Mouse (Mus musculus) kidney, adult 2 months (tissue): ENCODE data around the gene Rad54l. TPM values are rescaled to one million over a fixed set of nuclear protein-coding genes. Genes with fewer than 3 reads are reported as not detected.
A peak's percentile ranks its signal among the peaks of the same experiment; 100 is the strongest.

Source experiments
- DNase-seq: peaks from one replicate; pipeline ENCODE4 v3.0.0; 2021
- H3K27ac ChIP-seq: fragments of 200-500 bp; 2 replicates; pipeline ENCODE4 v1.5.1; 2012; ENCODE audit warnings: low read depth, low read length, control low read depth, inconsistent platforms; ENCODE audit not compliant: insufficient read depth
- H3K27me3 ChIP-seq: fragments of 200-500 bp; replicated peaks from 2 replicates; pipeline ENCODE4 v1.6.1; 2012; ENCODE audit warnings: mild to moderate bottlenecking, moderate library complexity, low read length, inconsistent platforms; ENCODE audit not compliant: control insufficient read depth, insufficient read depth
- H3K36me3 ChIP-seq: fragments of 200-500 bp; 2 replicates; pipeline ENCODE4 v1.6.1; 2012; ENCODE audit warnings: mild to moderate bottlenecking, moderate library complexity, low read length, inconsistent platforms; ENCODE audit not compliant: control insufficient read depth, insufficient read depth
- H3K4me1 ChIP-seq: fragments of 200-500 bp; 2 replicates; pipeline ENCODE4 v1.6.1; 2011; ENCODE audit warnings: low read length; ENCODE audit not compliant: control insufficient read depth, insufficient read depth
- H3K4me3 ChIP-seq: fragments of 200-500 bp; 2 replicates; pipeline ENCODE4 v1.5.1; 2011; ENCODE audit warnings: mild to moderate bottlenecking, low read depth, low read length, control low read depth; ENCODE audit not compliant: insufficient read depth
- CTCF ChIP-seq: fragments of 200-500 bp; conservative IDR thresholded peaks from 2 replicates; pipeline ENCODE4 v1.5.1; 2011; ENCODE audit warnings: low read depth, mild to moderate bottlenecking, control low read depth, low read length, moderate library complexity, mixed read lengths; ENCODE audit not compliant: insufficient read depth, insufficient read length
- POLR2A ChIP-seq: fragments of 200-500 bp; IDR thresholded peaks from one replicate; pipeline ENCODE4 v1.6.1; 2011; ENCODE audit warnings: low read depth, low read length, control low read depth
- WGBS: fragments of 180-500 bp; shearing (Covaris S2); methylation state at CpG from one replicate; pipeline ENCODE4 v1.1.7; 2018; 5-methylcytosine and 5-hydroxymethylcytosine counted together
- polyA plus RNA-seq: library from polyadenylated mRNA; depleted of rRNA; stranded (reverse); fragments of >200 nt; gene quantifications from 2 replicates; pipeline ENCODE4 v1.2.3, GENCODE M21; 2012

The Rad54l gene
- polyA plus RNA-seq, 1 experiment: 0.31 TPM

- Histone ChIP-seq H3K27me3 (no peaks in the 10 kb centered on the region; the same call in 1 of the 2 replicates), H3K4me3 (no peak overlapping the region), H3K4me1 (peaks cover 10% of the 10 kb centered on the region; the same call in 1 of the 2 replicates), H3K36me3 (peaks cover 13% of the 10 kb centered on the region), H3K27ac (no peak overlapping the region)
- 35% methylated on average over 6 of the region's 6 CpGs for WGBS
- no peak for DNase-seq
- TF ChIP-seq CTCF (no peak), POLR2A (no peak)
Observed at GRCm38 (mm10) chr4:116070116-116070515, 53.4 kb downstream of the Rad54l start.

- Histone ChIP-seq H3K4me1 (no peaks in the 10 kb centered on the region), H3K27me3 (no peaks in the 10 kb centered on the region), H3K27ac (no peak overlapping the region), H3K36me3 (peaks cover 7% of the 10 kb centered on the region), H3K4me3 (no peak overlapping the region)
- DNase-seq: no peak
- TF ChIP-seq CTCF (no peak), POLR2A (no peak)
- 83% methylated on average over 1 of the region's 1 CpGs for WGBS
Observed at GRCm38 (mm10) chr4:116063855-116064254, 59.6 kb downstream of the Rad54l start.

GRCm38 (mm10) chr4:116059012-116059726, 64.3 kb downstream of the Rad54l start:
- TF ChIP-seq CTCF: no peak
- TF ChIP-seq POLR2A: no peak
- no peaks in the 10 kb centered on the region for H3K27me3 ChIP-seq
- no peak overlapping the region for H3K4me3 ChIP-seq
- 80% methylated on average over 5 of the region's 5 CpGs for WGBS
- H3K27ac ChIP-seq: no peak overlapping the region
- DNase-seq: no peak
- no peaks in the 10 kb centered on the region for H3K4me1 ChIP-seq
- no peaks in the 10 kb centered on the region for H3K36me3 ChIP-seq

- H3K27ac ChIP-seq: no peak overlapping the region
- TF ChIP-seq CTCF: no peak
- no peak for TF ChIP-seq POLR2A
- H3K4me3 ChIP-seq: no peak overlapping the region
- H3K4me1 ChIP-seq: no peaks in the 10 kb centered on the region; the same call in 1 of the 2 replicates
- DNase-seq: no peak
- 12% methylated on average over 1 of the region's 1 CpGs for WGBS
- no peaks in the 10 kb centered on the region for H3K27me3 ChIP-seq
- H3K36me3 ChIP-seq: no peaks in the 10 kb centered on the region
Observed at GRCm38 (mm10) chr4:116057559-116057958, 65.9 kb downstream of the Rad54l start.

- Histone ChIP-seq H3K36me3 (no peaks in the 10 kb centered on the region), H3K4me1 (no peaks in the 10 kb centered on the region; the same call in 1 of the 2 replicates), H3K27me3 (no peaks in the 10 kb centered on the region), H3K4me3 (peak within 1 kb of the TSS; percentile 60), H3K27ac (peak within 1 kb of the TSS; percentile 58)
- peak; percentile 95 for DNase-seq
- TF ChIP-seq CTCF: no peak
- TF ChIP-seq POLR2A: peak; percentile 78
- under 1% methylated on average over 35 of the region's 35 CpGs for WGBS
Observed at GRCm38 (mm10) chr4:116053399-116053961, 70.0 kb downstream of the Rad54l start, which contains the start of gene Nsun4. Gene Nsun4, minus strand, starts transcription at chr4:116053876.

- no peaks in the 10 kb centered on the region for H3K27me3 ChIP-seq
- H3K27ac ChIP-seq: peak overlapping the region; percentile 58
- 4% methylated on average over 22 of the region's 22 CpGs for WGBS
- peak overlapping the region; percentile 60 for H3K4me3 ChIP-seq
- no peaks in the 10 kb centered on the region; the same call in 1 of the 2 replicates for H3K4me1 ChIP-seq
- TF ChIP-seq POLR2A: no peak
- peak; percentile 63 for TF ChIP-seq CTCF
- peak; percentile 77 for DNase-seq
- H3K36me3 ChIP-seq: no peaks in the 10 kb centered on the region
Observed at GRCm38 (mm10) chr4:116052526-116053293, 70.8 kb downstream of the Rad54l start.
